Mouse (Mus musculus): ENCODE measurements at regions not wholly inside any gene's neighbourhood (a gene's known extent, or its start where the extent isn't known, plus 50 kb on each side); places are given as distances from the start of the nearest gene placed in this dataset.

GRCm38 (mm10) chr12:52445731-52446130 is 58.0 kb upstream of the Arhgap5 start:
- WGBS: 68% methylated on average over 2 of the region's 2 CpGs
- no peak for TF ChIP-seq POLR2A (IDR thresholded peaks at IDR 0.05; ENCODE audit: borderline replicate concordance, insufficient read depth, low read length)
- no peak for TF ChIP-seq CTCF (IDR thresholded peaks at IDR 0.05; ENCODE audit: borderline replicate concordance, insufficient read depth, low read depth, low read length)
- H3K4me1 ChIP-seq (ENCODE audit: control insufficient read depth, insufficient read depth, low read length): no peaks in the 10 kb centered on the region; the same call in 1 of the 2 replicates
- DNase-seq: no peak
- H3K27ac ChIP-seq (ENCODE audit: insufficient read depth, low read length): no peak overlapping the region
- no peaks in the 10 kb centered on the region for H3K27me3 ChIP-seq (ENCODE audit: control insufficient read depth, insufficient read depth, low read length)
- no peak overlapping the region for H3K4me3 ChIP-seq (replicated peaks; ENCODE audit: insufficient read depth, low read depth, low read length)

GRCm38 (mm10) chr12:52446501-52446900 is 57.3 kb upstream of the Arhgap5 start:
- H3K27me3 ChIP-seq (ENCODE audit: control insufficient read depth, insufficient read depth, low read length): no peaks in the 10 kb centered on the region
- DNase-seq: no peak
- H3K4me3 ChIP-seq (replicated peaks; ENCODE audit: insufficient read depth, low read depth, low read length): no peak overlapping the region
- no peaks in the 10 kb centered on the region; the same call in 1 of the 2 replicates for H3K4me1 ChIP-seq (ENCODE audit: control insufficient read depth, insufficient read depth, low read length)
- H3K27ac ChIP-seq (ENCODE audit: insufficient read depth, low read length): no peak overlapping the region
- TF ChIP-seq POLR2A (IDR thresholded peaks at IDR 0.05; ENCODE audit: borderline replicate concordance, insufficient read depth, low read length): no peak
- no peak for TF ChIP-seq CTCF (IDR thresholded peaks at IDR 0.05; ENCODE audit: borderline replicate concordance, insufficient read depth, low read depth, low read length)
- WGBS: 89% methylated on average over 7 of the region's 7 CpGs

DNA sequence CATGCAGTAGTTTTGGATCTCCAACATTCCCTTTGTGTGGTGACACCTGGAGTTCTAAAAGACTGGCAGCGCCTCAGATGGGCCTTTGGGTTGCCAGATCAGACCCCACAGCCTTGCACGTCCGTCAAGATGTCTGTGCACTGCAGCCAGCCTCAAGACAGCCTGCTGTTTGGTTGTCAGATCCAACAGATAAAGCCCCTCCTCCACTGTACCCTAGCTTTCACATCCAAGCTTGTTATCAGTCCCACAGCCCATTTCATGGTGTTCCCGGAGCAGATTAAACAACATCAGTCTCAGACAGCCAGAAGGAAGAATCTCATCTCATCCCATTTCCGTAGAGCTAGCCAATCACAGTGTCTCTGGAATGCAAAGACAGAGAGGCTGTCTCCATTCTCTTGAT is 56.3 kb upstream of the Arhgap5 start:
- DNase-seq: no peak
- WGBS: 58% methylated on average over 5 of the region's 5 CpGs
- H3K4me1 ChIP-seq (ENCODE audit: control insufficient read depth, insufficient read depth, low read length): no peaks in the 10 kb centered on the region; the same call in 1 of the 2 replicates
- TF ChIP-seq CTCF (IDR thresholded peaks at IDR 0.05; ENCODE audit: borderline replicate concordance, insufficient read depth, low read depth, low read length) (no peak), POLR2A (IDR thresholded peaks at IDR 0.05; ENCODE audit: borderline replicate concordance, insufficient read depth, low read length) (no peak)
- no peaks in the 10 kb centered on the region for H3K27me3 ChIP-seq (ENCODE audit: control insufficient read depth, insufficient read depth, low read length)
- no peak overlapping the region for H3K27ac ChIP-seq (ENCODE audit: insufficient read depth, low read length)
- H3K4me3 ChIP-seq (replicated peaks; ENCODE audit: insufficient read depth, low read depth, low read length): no peak overlapping the region

DNA sequence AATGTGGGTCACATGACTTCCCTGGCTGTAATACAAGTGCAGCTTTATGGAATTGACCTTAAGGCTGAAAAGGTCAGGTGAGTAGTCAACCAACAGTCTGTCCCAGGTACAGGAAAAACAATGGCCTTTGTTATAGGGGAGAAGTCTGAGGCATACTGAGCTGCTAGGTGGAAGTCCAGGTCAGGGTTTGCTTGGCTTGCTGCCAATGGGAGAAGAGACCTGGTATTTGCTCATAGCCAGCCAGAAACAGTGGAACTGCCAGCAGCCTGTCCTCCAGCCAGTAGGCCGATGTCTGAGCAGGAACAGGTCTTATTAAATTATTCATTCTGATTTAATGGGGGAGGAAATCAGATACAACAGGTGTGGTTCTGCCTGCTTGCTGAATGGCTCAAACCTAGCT is 55.6 kb upstream of the Arhgap5 start:
- peak in 1 of 2 experiments; percentile 41 for DNase-seq
- H3K4me3 ChIP-seq (replicated peaks; ENCODE audit: insufficient read depth, low read depth, low read length): no peak overlapping the region
- no peaks in the 10 kb centered on the region for H3K27me3 ChIP-seq (ENCODE audit: control insufficient read depth, insufficient read depth, low read length)
- H3K4me1 ChIP-seq (ENCODE audit: control insufficient read depth, insufficient read depth, low read length): no peaks in the 10 kb centered on the region; the same call in 1 of the 2 replicates
- 9% methylated on average over 1 of the region's 1 CpGs for WGBS
- TF ChIP-seq CTCF (IDR thresholded peaks at IDR 0.05; ENCODE audit: borderline replicate concordance, insufficient read depth, low read depth, low read length) (no peak), POLR2A (IDR thresholded peaks at IDR 0.05; ENCODE audit: borderline replicate concordance, insufficient read depth, low read length) (no peak)
- no peak overlapping the region for H3K27ac ChIP-seq (ENCODE audit: insufficient read depth, low read length)

DNA sequence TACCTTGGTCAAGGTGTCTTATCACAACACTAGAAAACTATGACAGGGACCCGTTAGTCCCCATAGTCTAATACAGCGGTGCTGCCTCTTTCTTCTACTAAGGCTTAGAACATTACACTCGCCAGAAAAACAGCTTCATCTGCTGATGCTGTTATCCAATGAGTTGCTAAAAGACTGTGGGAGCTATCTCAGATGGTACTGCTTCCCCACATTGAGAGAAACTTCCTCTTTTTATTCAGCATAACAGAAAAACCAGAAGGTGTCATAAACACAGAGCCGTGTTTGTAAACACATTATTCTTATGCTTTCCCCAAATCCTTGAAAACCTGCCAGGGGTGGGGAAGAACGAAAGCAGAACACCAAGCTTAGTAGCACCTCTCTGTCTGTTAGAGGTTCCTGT is 49.9 kb upstream of the Arhgap5 start:
- H3K4me3 ChIP-seq (replicated peaks; ENCODE audit: insufficient read depth, low read depth, low read length): no peak overlapping the region
- no peaks in the 10 kb centered on the region for H3K4me1 ChIP-seq (ENCODE audit: control insufficient read depth, insufficient read depth, low read length)
- no peak overlapping the region for H3K27ac ChIP-seq (ENCODE audit: insufficient read depth, low read length)
- DNase-seq: no peak
- TF ChIP-seq POLR2A (IDR thresholded peaks at IDR 0.05; ENCODE audit: borderline replicate concordance, insufficient read depth, low read length) (no peak), CTCF (IDR thresholded peaks at IDR 0.05; ENCODE audit: borderline replicate concordance, insufficient read depth, low read depth, low read length) (no peak)
- H3K27me3 ChIP-seq (ENCODE audit: control insufficient read depth, insufficient read depth, low read length): no peaks in the 10 kb centered on the region
- WGBS: 92% methylated on average over 5 of the region's 5 CpGs

Data from cerebellum, adult 2 months (tissue).